ENCODE assay signal across 7 mouse cellular contexts in genomic region chr4:109116494-109116893, GRCm38 (mm10).
A peak's percentile ranks its signal among the peaks of the same experiment; 100 is the strongest.
DNase-seq lines count a peak whose midpoint lies in the region; ATAC-seq and TF ChIP-seq lines count a peak whose summit lies in the region.

No protein-coding gene starts in this region.

- no peak for TF ChIP-seq EP300 in CH12.LX (IDR thresholded peaks at IDR 0.05; ENCODE audit: low read length)

- no peak for TF ChIP-seq CTCF in CH12.LX (conservative IDR thresholded peaks at IDR 0.05 in 1 of 2, IDR thresholded peaks at IDR 0.05 in 1 of 2; ENCODE audit: low read depth in 2 of 2, low read length in 2 of 2)

- H3K27me3 ChIP-seq in CH12.LX (replicated peaks) = no peaks in the 10 kb centered on the region
- no peaks in the 10 kb centered on the region for H3K27me3 ChIP-seq in heart, embryonic 12.5 days (replicated peaks)
- H3K27me3 ChIP-seq in liver, embryonic 12.5 days (replicated peaks) = no peaks in the 10 kb centered on the region
- H3K27me3 ChIP-seq in stomach, embryonic 15.5 days (replicated peaks) = no peaks in the 10 kb centered on the region

- no peak overlapping the region for H3K27ac ChIP-seq in CH12.LX (ENCODE audit: insufficient read depth, low read depth)
- H3K27ac ChIP-seq in heart, embryonic 12.5 days (ENCODE audit: poor library complexity, severe bottlenecking) = no peak overlapping the region
- peak overlapping the region; percentile 36; the same call in 1 of the 2 replicates for H3K27ac ChIP-seq in liver, embryonic 12.5 days
- no peak overlapping the region for H3K27ac ChIP-seq in stomach, embryonic 15.5 days

- DNase-seq in CH12.LX (ENCODE audit: extremely low read depth) = no peak
- DNase-seq in adrenal gland, adult 18-20 months (ENCODE audit: low spot score in 2 of 2) = peak; percentile 50 to 51
- DNase-seq in retina, embryonic 14.5 days (ENCODE audit: low spot score) = no peak
- no peak for DNase-seq in layer of hippocampus, adult 11-12 months (ENCODE audit: low spot score)

- no peak for TF ChIP-seq RAD21 in CH12.LX (IDR thresholded peaks at IDR 0.05; ENCODE audit: low read depth, low read length)

- in situ Hi-C loops in CH12.LX (cut with MboI; ENCODE audit: low pct_ligation_motif_present, low pct_unique_long_range_greater_than_20kb, low sequenced_read_pairs) = no loop called here

- no peaks in the 10 kb centered on the region for H3K36me3 ChIP-seq in CH12.LX (replicated peaks in 1 of 2; ENCODE audit: control insufficient read depth in 1 of 2, insufficient read depth in 1 of 2, low read length in 1 of 2)
- no peaks in the 10 kb centered on the region for H3K36me3 ChIP-seq in heart, embryonic 12.5 days
- H3K36me3 ChIP-seq in liver, embryonic 12.5 days = no peaks in the 10 kb centered on the region
- H3K36me3 ChIP-seq in stomach, embryonic 15.5 days = no peaks in the 10 kb centered on the region

- H3K4me3 ChIP-seq in CH12.LX (replicated peaks in 1 of 3; ENCODE audit: low read depth in 2 of 3, low read length in 2 of 3, poor library complexity in 1 of 3) = peak overlapping the region in 2 of 3 experiments; percentile 69 to 95
- no peak overlapping the region for H3K4me3 ChIP-seq in heart, embryonic 12.5 days
- peak overlapping the region; percentile 71; the same call in 1 of the 2 replicates for H3K4me3 ChIP-seq in liver, embryonic 12.5 days
- H3K4me3 ChIP-seq in stomach, embryonic 15.5 days (replicated peaks) = no peak overlapping the region

- whole genome bisulfite sequencing in heart, embryonic 12.5 days = 68% methylated on average over 3 of the region's 3 CpGs
- WGBS in liver, embryonic 12.5 days (ENCODE audit: insufficient replicate concordance) = 56% methylated on average over 3 of the region's 3 CpGs
- 59% methylated on average over 3 of the region's 3 CpGs for WGBS in stomach, embryonic 15.5 days

- H3K4me2 ChIP-seq in CH12.LX (ENCODE audit: insufficient read depth, low read depth, poor library complexity, severe bottlenecking) = peak overlapping the region; percentile 69
- peak overlapping the region; percentile 11; the same call in 1 of the 2 replicates for H3K4me2 ChIP-seq in heart, embryonic 12.5 days
- H3K4me2 ChIP-seq in liver, embryonic 12.5 days = peak overlapping the region; percentile 78
- H3K4me2 ChIP-seq in stomach, embryonic 15.5 days = peak overlapping the region; percentile 22; the same call in 1 of the 2 replicates

- no peak for ATAC-seq in heart, embryonic 12.5 days (ENCODE audit: insufficient number of reproducible peaks, low FRiP score)
- no peak for ATAC-seq in liver, embryonic 12.5 days
- no peak for ATAC-seq in stomach, embryonic 15.5 days (ENCODE audit: insufficient read depth, low FRiP score, low read depth)

- peaks cover 38% of the 10 kb centered on the region for H3K79me2 ChIP-seq in CH12.LX (replicated peaks; ENCODE audit: control insufficient read depth, extremely low read depth, insufficient read depth, poor library complexity, severe bottlenecking)

- H3K9me3 ChIP-seq in CH12.LX (replicated peaks; ENCODE audit: low read length) = no peaks in the 10 kb centered on the region
- no peaks in the 10 kb centered on the region for H3K9me3 ChIP-seq in heart, embryonic 12.5 days (replicated peaks)
- no peaks in the 10 kb centered on the region for H3K9me3 ChIP-seq in liver, embryonic 12.5 days (replicated peaks)
- no peaks in the 10 kb centered on the region for H3K9me3 ChIP-seq in stomach, embryonic 15.5 days

- peak overlapping the region; percentile 94 for H3K9ac ChIP-seq in CH12.LX (ENCODE audit: insufficient read depth, low read depth)
- H3K9ac ChIP-seq in heart, embryonic 12.5 days = 0 out of 2 replicates have a peak overlapping the region, but pooled peaks have one; percentile 38
- peak overlapping the region; percentile 78; the same call in 1 of the 2 replicates for H3K9ac ChIP-seq in liver, embryonic 12.5 days
- H3K9ac ChIP-seq in stomach, embryonic 15.5 days = no peak overlapping the region

- dilution Hi-C loops in CH12.LX (cut with MboI; ENCODE audit: extremely low pct_ligation_motif_present, extremely low pct_unique_long_range_greater_than_20kb, low sequenced_read_pairs) = no loop called here

- peaks cover 9 to 35% of the 10 kb centered on the region in 2 experiments for H3K4me1 ChIP-seq in CH12.LX (ENCODE audit: control insufficient read depth in 1 of 2, insufficient read depth in 2 of 2)
- peaks cover 23% of the 10 kb centered on the region for H3K4me1 ChIP-seq in heart, embryonic 12.5 days (replicated peaks)
- H3K4me1 ChIP-seq in liver, embryonic 12.5 days = peaks cover 46% of the 10 kb centered on the region
- peaks cover 11% of the 10 kb centered on the region for H3K4me1 ChIP-seq in stomach, embryonic 15.5 days

- no peak for TF ChIP-seq POLR2A in CH12.LX (IDR thresholded peaks at IDR 0.05; ENCODE audit: low read depth, low read length)

TF ChIP-seq in CH12.LX, 34 proteins besides CTCF, POLR2A, EP300 and RAD21:
- TF ChIP-seq JUN (IDR thresholded peaks at IDR 0.05; ENCODE audit: insufficient read depth, low read depth, low read length) (no peak), IRF4 (IDR thresholded peaks at IDR 0.05; ENCODE audit: low read depth, low read length) (0 out of 2 replicates have a peak, but pooled peaks have one; percentile 9), MYC (IDR thresholded peaks at IDR 0.05; ENCODE audit: low read depth, low read length) (0 out of 2 replicates have a peak, but pooled peaks have one; percentile 29), SIN3A (IDR thresholded peaks at IDR 0.05; ENCODE audit: low read length) (peak; percentile 67; the same call in 1 of the 2 replicates)

Comparison
In these comparisons a context has a peak if more than half of its experiments do, and no peak if none do; other contexts are left out.
1. DNase-seq: peak in adrenal gland, adult 18-20 months (2 of 2); none in CH12.LX (single experiment), retina, embryonic 14.5 days (single experiment) and layer of hippocampus, adult 11-12 months (single experiment).
2. H3K4me2 ChIP-seq: peak in every context shown above with its lines; median percentile 78 in liver, embryonic 12.5 days; 69 in CH12.LX; 22 in stomach, embryonic 15.5 days; 11 in heart, embryonic 12.5 days.
3. H3K4me3 ChIP-seq: peak in CH12.LX (2 of 3) and liver, embryonic 12.5 days (single experiment); none in heart, embryonic 12.5 days (single experiment) and stomach, embryonic 15.5 days (single experiment).